In the genomic region with DNA sequence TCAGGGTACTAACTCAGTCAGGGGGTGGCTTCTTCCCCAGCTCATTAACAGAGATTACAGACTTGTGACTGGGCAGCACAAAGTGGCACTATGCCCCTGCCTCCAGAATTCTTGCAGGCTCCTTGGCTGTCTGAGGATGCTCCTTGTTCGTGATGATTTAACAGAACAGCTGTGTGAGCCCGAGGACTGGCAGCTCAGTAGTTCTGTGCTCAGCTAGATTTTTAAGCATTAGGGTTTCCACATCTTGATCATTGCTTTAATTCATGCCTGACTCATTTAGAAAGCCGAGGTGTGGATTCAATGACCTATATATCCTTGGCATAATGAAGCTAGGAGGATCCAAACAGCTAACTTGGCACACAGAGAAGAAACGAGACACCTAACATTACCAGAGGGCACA, we compare ENCODE assay signal across 18 mouse cellular contexts.
A peak's percentile ranks its signal among the peaks of the same experiment; 100 is the strongest.
DNase-seq lines count a peak whose midpoint lies in the region; ATAC-seq and TF ChIP-seq lines count a peak whose summit lies in the region.
"Had no signal": no experiment of that assay in that cellular context is flagged by ENCODE, and none has a peak within 500 bp of the region (broad histone marks: within the 10 kb centered on the region; RNA-seq: fewer than 3 reads in every experiment).

No protein-coding gene starts in this region.

- H3K4me3 ChIP-seq in forebrain, embryonic 14.5 days (ENCODE audit: low read depth, low read length), result no peak overlapping the region
- H3K4me3 ChIP-seq in forebrain, embryonic 13.5 days, result no peak overlapping the region
- no peak overlapping the region for H3K4me3 ChIP-seq in midbrain, postnatal 0 days (ENCODE audit: low read depth, low read length)
- H3K4me3 ChIP-seq in midbrain, embryonic 14.5 days (replicated peaks; ENCODE audit: low read depth, low read length), result no peak overlapping the region
- H3K4me3 ChIP-seq: embryonic facial prominence, embryonic 13.5 days; gastrocnemius, adult 2 months; heart, embryonic 12.5 days; hindbrain, embryonic 12.5 days had no signal

- no peak for TF ChIP-seq CTCF in midbrain, postnatal 0 days (IDR thresholded peaks at IDR 0.05)

- 60% methylated on average over 4 of the region's 4 CpGs for WGBS in forebrain, embryonic 14.5 days
- WGBS in forebrain, embryonic 13.5 days, result 70% methylated on average over 4 of the region's 4 CpGs
- WGBS in midbrain, postnatal 0 days, result 76% methylated on average over 4 of the region's 4 CpGs
- 78% methylated on average over 4 of the region's 4 CpGs for WGBS in midbrain, embryonic 14.5 days

- no peak overlapping the region for H3K4me2 ChIP-seq in forebrain, embryonic 14.5 days (ENCODE audit: low read length)
- no peak overlapping the region for H3K4me2 ChIP-seq in forebrain, embryonic 13.5 days
- H3K4me2 ChIP-seq in midbrain, postnatal 0 days (ENCODE audit: low read depth, low read length, poor library complexity, severe bottlenecking), result no peak overlapping the region
- H3K4me2 ChIP-seq in midbrain, embryonic 14.5 days (ENCODE audit: low read length), result no peak overlapping the region
- H3K4me2 ChIP-seq: embryonic facial prominence, embryonic 13.5 days; heart, embryonic 12.5 days; hindbrain, embryonic 12.5 days had no signal

- no peak for ATAC-seq in forebrain, embryonic 14.5 days
- ATAC-seq in forebrain, embryonic 13.5 days, result no peak
- peak; percentile 86 for ATAC-seq in frontal cortex, adult (ENCODE audit: low TSS enrichment)
- ATAC-seq in midbrain, postnatal 0 days (ENCODE audit: low FRiP score), result no peak
- no peak for ATAC-seq in midbrain, embryonic 14.5 days (ENCODE audit: low FRiP score, low TSS enrichment)
- ATAC-seq: hindbrain, embryonic 16.5 days had no signal

- intact Hi-C loops in heart, postnatal 36 days (cut with DNase I), result no loop called here

- no peaks in the 10 kb centered on the region for H3K4me1 ChIP-seq in forebrain, embryonic 14.5 days (ENCODE audit: control insufficient read depth, insufficient read depth, low read length)
- peaks cover 9% of the 10 kb centered on the region; the same call in 1 of the 2 replicates for H3K4me1 ChIP-seq in forebrain, embryonic 13.5 days
- no peaks in the 10 kb centered on the region for H3K4me1 ChIP-seq in midbrain, postnatal 0 days (ENCODE audit: insufficient read depth, low read length)
- no peaks in the 10 kb centered on the region for H3K4me1 ChIP-seq in midbrain, embryonic 14.5 days (ENCODE audit: control insufficient read depth, insufficient read depth, low read length)
- H3K4me1 ChIP-seq: embryonic facial prominence, embryonic 13.5 days; heart, embryonic 12.5 days; hindbrain, embryonic 12.5 days had no signal

- no peak overlapping the region for H3K9ac ChIP-seq in forebrain, embryonic 14.5 days (ENCODE audit: low read length)
- H3K9ac ChIP-seq in forebrain, embryonic 13.5 days, result no peak overlapping the region
- H3K9ac ChIP-seq in midbrain, postnatal 0 days (replicated peaks; ENCODE audit: low read length, poor library complexity, severe bottlenecking), result no peak overlapping the region
- no peak overlapping the region for H3K9ac ChIP-seq in midbrain, embryonic 14.5 days (replicated peaks; ENCODE audit: low read length)
- H3K9ac ChIP-seq: embryonic facial prominence, embryonic 13.5 days; heart, embryonic 12.5 days; hindbrain, embryonic 12.5 days had no signal

- no peak overlapping the region for H3K27ac ChIP-seq in forebrain, embryonic 14.5 days (ENCODE audit: low read depth, low read length)
- H3K27ac ChIP-seq in forebrain, embryonic 13.5 days, result no peak overlapping the region
- no peak overlapping the region for H3K27ac ChIP-seq in midbrain, postnatal 0 days (ENCODE audit: low read depth, low read length)
- no peak overlapping the region for H3K27ac ChIP-seq in midbrain, embryonic 14.5 days (replicated peaks; ENCODE audit: low read depth, low read length)
- H3K27ac ChIP-seq: embryonic facial prominence, embryonic 13.5 days; gastrocnemius, adult 2 months; hindbrain, embryonic 12.5 days had no signal

- DNase-seq in forebrain, embryonic 14.5 days (ENCODE audit: low spot score), result peak; percentile 10
- no peak for DNase-seq in frontal cortex, postnatal 14 days (ENCODE audit: low spot score in 2 of 2)
- DNase-seq in midbrain, postnatal 0 days (ENCODE audit: low spot score), result peak; percentile 27
- DNase-seq in midbrain, embryonic 14.5 days, result no peak
- DNase-seq in heart, postnatal 36 days, result no peak
- DNase-seq: adrenal gland, adult 2 months; adrenal gland, postnatal 25 days; cerebellum, adult 8-10 months; gastrocnemius, adult 2 months; gastrocnemius, postnatal 25 days; kidney, adult 11 months; kidney, adult 9 months had no signal

- no peaks in the 10 kb centered on the region for H3K27me3 ChIP-seq in forebrain, embryonic 14.5 days (replicated peaks; ENCODE audit: control insufficient read depth, insufficient read depth, low read length)
- H3K27me3 ChIP-seq in forebrain, embryonic 13.5 days, result no peaks in the 10 kb centered on the region
- no peaks in the 10 kb centered on the region for H3K27me3 ChIP-seq in midbrain, postnatal 0 days (ENCODE audit: insufficient read depth, low read length)
- H3K27me3 ChIP-seq in midbrain, embryonic 14.5 days (ENCODE audit: control insufficient read depth, insufficient read depth, low read length), result no peaks in the 10 kb centered on the region
- H3K27me3 ChIP-seq: embryonic facial prominence, embryonic 13.5 days; hindbrain, embryonic 12.5 days had no signal

- H3K9me3 ChIP-seq in forebrain, embryonic 14.5 days (replicated peaks; ENCODE audit: control insufficient read depth, low read length), result no peaks in the 10 kb centered on the region
- H3K9me3 ChIP-seq in forebrain, embryonic 13.5 days (replicated peaks), result no peaks in the 10 kb centered on the region
- no peaks in the 10 kb centered on the region for H3K9me3 ChIP-seq in midbrain, postnatal 0 days (ENCODE audit: low read length)
- no peaks in the 10 kb centered on the region for H3K9me3 ChIP-seq in midbrain, embryonic 14.5 days (ENCODE audit: control insufficient read depth, low read length)
- H3K9me3 ChIP-seq: embryonic facial prominence, embryonic 13.5 days; heart, embryonic 12.5 days; hindbrain, embryonic 12.5 days had no signal

- H3K36me3 ChIP-seq in forebrain, embryonic 14.5 days (ENCODE audit: control insufficient read depth, insufficient read depth, low read length), result no peaks in the 10 kb centered on the region
- H3K36me3 ChIP-seq in forebrain, embryonic 13.5 days (ENCODE audit: poor library complexity, severe bottlenecking), result no peaks in the 10 kb centered on the region
- H3K36me3 ChIP-seq in midbrain, postnatal 0 days (ENCODE audit: insufficient read depth, low read length), result no peaks in the 10 kb centered on the region
- no peaks in the 10 kb centered on the region for H3K36me3 ChIP-seq in midbrain, embryonic 14.5 days (ENCODE audit: control insufficient read depth, insufficient read depth, low read length)
- H3K36me3 ChIP-seq: embryonic facial prominence, embryonic 13.5 days; heart, embryonic 12.5 days; hindbrain, embryonic 12.5 days had no signal

Comparison
In these comparisons a context has a peak if more than half of its experiments do, and no peak if none do; other contexts are left out.
1. DNase-seq: peak in forebrain, embryonic 14.5 days (single experiment) and midbrain, postnatal 0 days (single experiment); none in frontal cortex, postnatal 14 days (0 of 2), midbrain, embryonic 14.5 days (single experiment) and heart, postnatal 36 days (0 of 2).